ENCODE assay signal across 17 mouse cellular contexts in genomic region chr5:113121591-113121875, GRCm38 (mm10). TPM values are rescaled to one million over a fixed set of nuclear protein-coding genes. Genes with fewer than 3 reads are reported as not detected.
DNase-seq lines count a peak whose midpoint lies in the region; ATAC-seq and TF ChIP-seq lines count a peak whose summit lies in the region.
"Had no signal": no experiment of that assay in that cellular context is flagged by ENCODE, and none has a peak within 500 bp of the region (broad histone marks: within the 10 kb centered on the region; RNA-seq: fewer than 3 reads in every experiment).

No protein-coding gene starts in this region.

- H3K27me3 ChIP-seq in heart, embryonic 16.5 days (ENCODE audit: control insufficient read depth, insufficient read depth, low read length) = no peaks in the 10 kb centered on the region
- H3K27me3 ChIP-seq in heart, adult 2 months (ENCODE audit: control insufficient read depth, insufficient read depth, low read length) = no peaks in the 10 kb centered on the region
- H3K27me3 ChIP-seq in midbrain, embryonic 10.5 days (ENCODE audit: low read depth, poor library complexity, severe bottlenecking) = no peaks in the 10 kb centered on the region
- no peaks in the 10 kb centered on the region for H3K27me3 ChIP-seq in midbrain, embryonic 13.5 days
- H3K27me3 ChIP-seq in intestine, embryonic 14.5 days (replicated peaks; ENCODE audit: control insufficient read depth, insufficient read depth, low read length) = no peaks in the 10 kb centered on the region
- H3K27me3 ChIP-seq in stomach, embryonic 16.5 days (ENCODE audit: control insufficient read depth, insufficient read depth, low read length) = no peaks in the 10 kb centered on the region
- no peaks in the 10 kb centered on the region for H3K27me3 ChIP-seq in cerebellum, adult 2 months (ENCODE audit: control insufficient read depth, insufficient read depth, low read length)
- H3K27me3 ChIP-seq: Patski had no signal

- peaks cover 4% of the 10 kb centered on the region; the same call in 1 of the 2 replicates for H3K79me2 ChIP-seq in heart, adult 2 months (replicated peaks; ENCODE audit: control insufficient read depth, insufficient read depth, low read length)

- H3K4me2 ChIP-seq in heart, embryonic 16.5 days (ENCODE audit: low read depth, low read length) = no peak overlapping the region
- no peak overlapping the region for H3K4me2 ChIP-seq in midbrain, embryonic 13.5 days (replicated peaks)
- no peak overlapping the region for H3K4me2 ChIP-seq in intestine, embryonic 14.5 days (ENCODE audit: low read length)
- H3K4me2 ChIP-seq in stomach, embryonic 16.5 days (ENCODE audit: low read depth, low read length) = peak overlapping the region; percentile 33; the same call in 1 of the 2 replicates

- peaks cover 71% of the 10 kb centered on the region for H3K4me1 ChIP-seq in heart, embryonic 16.5 days (ENCODE audit: control insufficient read depth, insufficient read depth, low read length)
- H3K4me1 ChIP-seq in heart, adult 2 months (ENCODE audit: control insufficient read depth, insufficient read depth, low read length) = peaks cover 20% of the 10 kb centered on the region
- peaks cover 42% of the 10 kb centered on the region for H3K4me1 ChIP-seq in midbrain, embryonic 10.5 days
- H3K4me1 ChIP-seq in midbrain, embryonic 13.5 days (replicated peaks) = peaks cover 31% of the 10 kb centered on the region
- H3K4me1 ChIP-seq in intestine, embryonic 14.5 days (replicated peaks; ENCODE audit: control insufficient read depth, insufficient read depth, low read length) = peaks cover 25% of the 10 kb centered on the region
- H3K4me1 ChIP-seq in stomach, embryonic 16.5 days (ENCODE audit: control insufficient read depth, insufficient read depth, low read length) = peaks cover 36% of the 10 kb centered on the region
- H3K4me1 ChIP-seq in cerebellum, adult 2 months (ENCODE audit: control insufficient read depth, insufficient read depth, low read length) = no peaks in the 10 kb centered on the region

- H3K9ac ChIP-seq in heart, embryonic 16.5 days (ENCODE audit: low read length) = no peak overlapping the region; the same call in 1 of the 2 replicates
- no peak overlapping the region for H3K9ac ChIP-seq in heart, adult 2 months (ENCODE audit: low read depth, low read length)
- H3K9ac ChIP-seq in midbrain, embryonic 13.5 days (replicated peaks) = no peak overlapping the region
- no peak overlapping the region for H3K9ac ChIP-seq in intestine, embryonic 14.5 days (ENCODE audit: low read length)
- H3K9ac ChIP-seq in stomach, embryonic 16.5 days (ENCODE audit: low read length) = peak overlapping the region; percentile 43
- H3K9ac ChIP-seq: forebrain, postnatal 0 days; liver, postnatal 0 days had no signal

- 0 out of 2 replicates have a peak, but pooled peaks cover 3% of the 10 kb centered on the region for H3K36me3 ChIP-seq in heart, embryonic 16.5 days (ENCODE audit: control insufficient read depth, insufficient read depth)
- H3K36me3 ChIP-seq in heart, adult 2 months (ENCODE audit: control insufficient read depth, insufficient read depth, low read length) = peaks cover 3% of the 10 kb centered on the region; the same call in 1 of the 2 replicates
- H3K36me3 ChIP-seq in midbrain, embryonic 10.5 days = no peaks in the 10 kb centered on the region
- no peaks in the 10 kb centered on the region for H3K36me3 ChIP-seq in midbrain, embryonic 13.5 days
- no peaks in the 10 kb centered on the region for H3K36me3 ChIP-seq in intestine, embryonic 14.5 days (ENCODE audit: control insufficient read depth, insufficient read depth, low read length)
- H3K36me3 ChIP-seq in stomach, embryonic 16.5 days (ENCODE audit: control insufficient read depth, insufficient read depth, low read length) = no peaks in the 10 kb centered on the region

- TF ChIP-seq EP300 in heart, adult 2 months (IDR thresholded peaks at IDR 0.05; ENCODE audit: insufficient read depth, low read depth, low read length) = no peak

- H3K4me3 ChIP-seq in heart, embryonic 16.5 days (ENCODE audit: low read length) = no peak overlapping the region
- no peak overlapping the region for H3K4me3 ChIP-seq in heart, adult 2 months
- no peak overlapping the region for H3K4me3 ChIP-seq in midbrain, embryonic 10.5 days
- H3K4me3 ChIP-seq in midbrain, embryonic 13.5 days (replicated peaks) = no peak overlapping the region
- no peak overlapping the region for H3K4me3 ChIP-seq in intestine, embryonic 14.5 days (ENCODE audit: low read depth, low read length)
- H3K4me3 ChIP-seq in stomach, embryonic 16.5 days (replicated peaks; ENCODE audit: low read length) = no peak overlapping the region
- H3K4me3 ChIP-seq in cerebellum, adult 2 months (replicated peaks; ENCODE audit: insufficient read depth, low read depth, low read length) = no peak overlapping the region
- H3K4me3 ChIP-seq: left cerebral cortex, adult 2 months had no signal

- no peak for TF ChIP-seq POLR2A in heart, adult 2 months (IDR thresholded peaks at IDR 0.05; ENCODE audit: insufficient read depth, low read depth, low read length)
- TF ChIP-seq POLR2A in cerebellum, adult 2 months (IDR thresholded peaks at IDR 0.05; ENCODE audit: borderline replicate concordance, insufficient read depth, low read length) = no peak

- intact Hi-C loops in heart, adult 2 months (cut with DNase I) = no loop called here

- ATAC-seq in heart, embryonic 16.5 days (replicated peaks; ENCODE audit: extremely low read depth, insufficient read depth, low FRiP score) = no peak
- no peak for ATAC-seq in midbrain, embryonic 13.5 days
- ATAC-seq in intestine, embryonic 14.5 days (replicated peaks; ENCODE audit: low FRiP score, low TSS enrichment, low read depth) = no peak
- ATAC-seq in stomach, embryonic 16.5 days (ENCODE audit: insufficient read depth, low FRiP score) = peak; percentile 61; the same call in 1 of the 2 replicates
- ATAC-seq: forebrain, postnatal 0 days; liver, postnatal 0 days; Patski had no signal

- DNase-seq in heart, adult 2 months = no peak
- DNase-seq in midbrain, embryonic 10.5 days (ENCODE audit: low spot score) = no peak
- DNase-seq in intestine, embryonic 14.5 days (ENCODE audit: low spot score) = no peak
- no peak for DNase-seq in frontal cortex, postnatal 36 days (ENCODE audit: low spot score in 2 of 2)
- DNase-seq in cerebellum, adult 2 months = no peak
- DNase-seq: adrenal gland, postnatal 10 days; forebrain, postnatal 0 days; heart, postnatal 10 days; kidney, adult 8-10 months; liver, postnatal 0 days; right cerebral cortex, postnatal 4 days had no signal

- no peak for TF ChIP-seq CTCF in heart, adult 2 months (IDR thresholded peaks at IDR 0.05)
- no peak for TF ChIP-seq CTCF in cerebellum, adult 2 months (IDR thresholded peaks at IDR 0.05; ENCODE audit: borderline replicate concordance, insufficient read depth, low read depth, low read length)

- WGBS in heart, embryonic 16.5 days = 81% methylated on average over 6 of the region's 6 CpGs
- WGBS in heart, adult 2 months = 76% methylated on average over 6 of the region's 6 CpGs
- WGBS in midbrain, embryonic 10.5 days = 73% methylated on average over 6 of the region's 6 CpGs
- WGBS in midbrain, embryonic 13.5 days = 81% methylated on average over 6 of the region's 6 CpGs
- 56% methylated on average over 6 of the region's 6 CpGs for WGBS in intestine, embryonic 14.5 days
- WGBS in stomach, embryonic 16.5 days = 40% methylated on average over 6 of the region's 6 CpGs
- WGBS in cerebellum, adult 2 months = 86% methylated on average over 6 of the region's 6 CpGs

- H3K9me3 ChIP-seq in heart, embryonic 16.5 days (replicated peaks; ENCODE audit: control insufficient read depth, low read length) = no peaks in the 10 kb centered on the region
- no peaks in the 10 kb centered on the region for H3K9me3 ChIP-seq in midbrain, embryonic 10.5 days (replicated peaks)
- no peaks in the 10 kb centered on the region; the same call in 1 of the 2 replicates for H3K9me3 ChIP-seq in midbrain, embryonic 13.5 days
- no peaks in the 10 kb centered on the region for H3K9me3 ChIP-seq in intestine, embryonic 14.5 days (ENCODE audit: control insufficient read depth, low read length)
- H3K9me3 ChIP-seq in stomach, embryonic 16.5 days (replicated peaks; ENCODE audit: control insufficient read depth, low read length) = no peaks in the 10 kb centered on the region

- H3K27ac ChIP-seq in heart, embryonic 16.5 days (ENCODE audit: low read length) = peak overlapping the region; percentile 60
- H3K27ac ChIP-seq in heart, adult 2 months = no peak overlapping the region
- H3K27ac ChIP-seq in midbrain, embryonic 10.5 days (replicated peaks) = peak overlapping the region; percentile 24
- no peak overlapping the region for H3K27ac ChIP-seq in midbrain, embryonic 13.5 days
- H3K27ac ChIP-seq in intestine, embryonic 14.5 days (ENCODE audit: low read depth) = peak overlapping the region; percentile 18; the same call in 1 of the 2 replicates
- H3K27ac ChIP-seq in stomach, embryonic 16.5 days (ENCODE audit: low read length) = peak overlapping the region; percentile 94
- H3K27ac ChIP-seq in cerebellum, adult 2 months (ENCODE audit: insufficient read depth, low read length) = no peak overlapping the region
- H3K27ac ChIP-seq: left cerebral cortex, adult 2 months had no signal

RNA-seq across cellular contexts. Expression of gene Crybb3, which starts 40.1 kb away (rescaled TPM):
- polyA plus RNA-seq in heart, embryonic 16.5 days (2015; fragmentation: Nextera tagmentation; extraction: Ambion mirVana) = 0.91 and 1.1 TPM in 2 replicates
- total RNA-seq in heart, adult 2 months (2021) = 1 to 10 TPM in 1 of 2 experiments, under 1 TPM in 1; 0.68 to 1.5 TPM
- 2.6 and 4.2 TPM in 2 replicates for polyA plus RNA-seq in heart, adult 2 months (2012; rRNA removed)
- polyA plus RNA-seq in midbrain, embryonic 10.5 days (2016; fragmentation: Nextera tagmentation; extraction: Ambion mirVana) = 0.40 and 2.0 TPM in 2 replicates
- 0.27 and 0.42 TPM in 2 replicates for polyA plus RNA-seq in midbrain, embryonic 13.5 days (2015; fragmentation: Nextera tagmentation; extraction: Ambion mirVana)
- 0.28 and 1.2 TPM in 2 replicates for polyA plus RNA-seq in intestine, embryonic 14.5 days (2014; fragmentation: Nextera tagmentation; extraction: Ambion mirVana)
- 0.85 and 1.2 TPM in 2 replicates for polyA plus RNA-seq in stomach, embryonic 16.5 days (2015; fragmentation: Nextera tagmentation; extraction: Ambion mirVana)
- 1.7 and 3.2 TPM in 2 replicates for polyA plus RNA-seq in cerebellum, adult 2 months (2012; rRNA removed)

RNA-seq across cellular contexts. Expression of gene Crybb2, which starts 51.6 kb away (rescaled TPM):
- not detected in 2 replicates for polyA plus RNA-seq in heart, embryonic 16.5 days (2015; fragmentation: Nextera tagmentation; extraction: Ambion mirVana)
- total RNA-seq in heart, adult 2 months (2021) = not detected
- polyA plus RNA-seq in heart, adult 2 months (2012; rRNA removed) = not detected in 2 replicates
- not detected in 2 replicates for polyA plus RNA-seq in midbrain, embryonic 10.5 days (2016; fragmentation: Nextera tagmentation; extraction: Ambion mirVana)
- polyA plus RNA-seq in midbrain, embryonic 13.5 days (2015; fragmentation: Nextera tagmentation; extraction: Ambion mirVana) = not detected in 2 replicates
- polyA plus RNA-seq in intestine, embryonic 14.5 days (2014; fragmentation: Nextera tagmentation; extraction: Ambion mirVana) = not detected in 2 replicates
- not detected in 2 replicates for polyA plus RNA-seq in stomach, embryonic 16.5 days (2015; fragmentation: Nextera tagmentation; extraction: Ambion mirVana)
- polyA plus RNA-seq in cerebellum, adult 2 months (2012; rRNA removed) = not detected in 2 replicates
- total RNA-seq: adrenal gland, postnatal 10 days; forebrain, postnatal 0 days; heart, postnatal 10 days; left cerebral cortex, adult 2 months; midbrain, postnatal 0 days had no signal
- polyA plus RNA-seq: forebrain, postnatal 0 days; liver, postnatal 0 days; midbrain, postnatal 0 days; Patski had no signal

Comparison
In these comparisons a context has a peak if more than half of its experiments do, and no peak if none do; other contexts are left out.
1. H3K27ac ChIP-seq: peak in heart, embryonic 16.5 days (single experiment), midbrain, embryonic 10.5 days (single experiment), intestine, embryonic 14.5 days (single experiment) and stomach, embryonic 16.5 days (single experiment); none in heart, adult 2 months (single experiment), midbrain, embryonic 13.5 days (single experiment) and cerebellum, adult 2 months (single experiment).